Mouse (Mus musculus) forebrain, embryonic 11.5 days (tissue): Measurements from ENCODE around the gene Pip4k2a. TPM values are rescaled to one million over a fixed set of nuclear protein-coding genes. Genes with fewer than 3 reads are reported as not detected.

Source experiments
- ATAC-seq: fragments of 200-750 bp; cut with Nextera tagmentation; replicated peaks from 2 replicates; pipeline ENCODE4 v1.8.0; 2017; ENCODE audit warnings: moderate TSS enrichment; ENCODE audit not compliant: low FRiP score
- DNase-seq: peaks from one replicate; pipeline ENCODE4 v3.0.0-alpha.2; 2017; ENCODE audit warnings: low spot score
- H3K27ac ChIP-seq: fragments of 300-500 bp; sonication (generic); 2 replicates; pipeline ENCODE4 v1.5.1; 2014; ENCODE audit warnings: low read depth, low read length
- H3K27me3 ChIP-seq: fragments of 300-500 bp; sonication (generic); 2 replicates; pipeline ENCODE4 v1.6.1; 2014; ENCODE audit warnings: mild to moderate bottlenecking, low read length, mixed read lengths; ENCODE audit not compliant: control insufficient read depth, insufficient read depth
- H3K36me3 ChIP-seq: fragments of 300-500 bp; sonication (generic); 2 replicates; pipeline ENCODE4 v1.6.1; 2014; ENCODE audit warnings: mild to moderate bottlenecking, low read length, moderate library complexity, mixed read lengths; ENCODE audit not compliant: control insufficient read depth, insufficient read depth
- H3K4me1 ChIP-seq: fragments of 300-500 bp; sonication (generic); replicated peaks from 2 replicates; pipeline ENCODE4 v1.6.1; 2014; ENCODE audit warnings: low read length, mixed read lengths; ENCODE audit not compliant: control insufficient read depth, insufficient read depth
- H3K4me2 ChIP-seq: fragments of 300-500 bp; sonication (generic); 2 replicates; pipeline ENCODE4 v1.6.1; 2014; ENCODE audit warnings: low read depth, mild to moderate bottlenecking, low read length, moderate library complexity, mixed read lengths; ENCODE audit not compliant: severe bottlenecking
- H3K4me3 ChIP-seq: fragments of 300-500 bp; sonication (generic); 2 replicates; pipeline ENCODE4 v1.5.1; 2014; ENCODE audit warnings: low read depth, low read length
- H3K9ac ChIP-seq: fragments of 300-500 bp; sonication (generic); 2 replicates; pipeline ENCODE4 v1.6.1; 2014; ENCODE audit warnings: low read length
- H3K9me3 ChIP-seq: fragments of 300-500 bp; sonication (generic); 2 replicates; pipeline ENCODE4 v1.6.1; 2016; ENCODE audit warnings: low read length, mixed read lengths; ENCODE audit not compliant: control insufficient read depth
- WGBS: fragments of 180-500 bp; shearing (Covaris S2); extraction: QIAGEN DNeasy Blood & Tissue Kit; methylation state at CpG from one replicate; pipeline ENCODE4 v1.1.7; 2014; 5-methylcytosine and 5-hydroxymethylcytosine counted together
- polyA plus RNA-seq: library from polyadenylated mRNA; unstranded; fragments of >200 nt; fragmentation: Nextera tagmentation; extraction: Ambion mirVana; gene quantifications from 2 replicates; pipeline ENCODE4 v1.2.1, GENCODE M21; 2014

The Pip4k2a gene
- polyA plus RNA-seq, 1 experiment from 2014 or later, result 9.2 TPM

DNA sequence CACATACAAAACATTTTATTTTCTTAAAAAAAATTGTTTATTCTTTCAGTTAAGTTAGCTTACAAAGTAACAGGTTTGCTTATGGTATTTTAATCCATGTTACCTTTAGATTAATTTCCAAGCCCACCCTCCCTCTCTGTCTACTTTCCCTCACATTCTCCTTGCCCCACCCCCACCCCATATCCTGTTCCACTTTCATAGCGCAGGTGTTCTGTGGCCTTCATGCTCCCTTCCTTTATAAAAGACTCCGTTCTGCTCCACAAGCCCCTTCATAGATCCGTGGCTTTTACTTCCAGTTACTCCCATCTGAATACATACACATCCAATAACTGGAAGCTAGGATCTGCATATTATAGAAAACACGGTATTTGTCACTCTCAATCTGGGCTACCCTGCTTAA, 9.7 kb upstream of the Pip4k2a start:
- 82% methylated on average over 4 of the region's 4 CpGs for WGBS
- H3K4me3 ChIP-seq, result no peak overlapping the region

DNA sequence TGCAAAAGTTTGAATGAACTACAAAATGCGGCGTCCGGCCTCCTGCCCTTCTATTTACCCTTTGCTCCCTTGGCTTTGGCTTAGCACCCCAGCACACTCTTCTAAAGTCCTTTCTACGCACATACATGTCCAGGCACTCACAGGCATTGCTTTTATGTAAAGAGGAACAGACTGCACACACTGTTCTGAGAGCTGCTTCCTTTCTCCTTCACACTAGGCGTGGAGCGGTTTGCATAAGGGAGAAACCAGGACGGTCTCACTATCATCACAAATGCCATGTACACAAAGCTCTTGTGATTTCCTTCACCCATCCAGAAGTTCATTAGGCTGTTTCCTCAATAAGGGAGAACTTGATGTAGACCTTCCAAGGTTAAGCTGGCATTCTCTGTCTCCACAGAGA, 8.2 kb upstream of the Pip4k2a start:
- 85% methylated on average over 7 of the region's 7 CpGs for WGBS
- H3K4me1 ChIP-seq, result no peaks in the 10 kb centered on the region
- H3K4me2 ChIP-seq, result no peak overlapping the region
- H3K9ac ChIP-seq, result no peak overlapping the region
- no peaks in the 10 kb centered on the region; the same call in 1 of the 2 replicates for H3K27me3 ChIP-seq
- ATAC-seq (no peak), DNase-seq (no peak)
- H3K36me3 ChIP-seq, result no peaks in the 10 kb centered on the region
- no peak overlapping the region for H3K4me3 ChIP-seq
- H3K27ac ChIP-seq, result no peak overlapping the region
- no peaks in the 10 kb centered on the region for H3K9me3 ChIP-seq

More for the DNA sequence above, 9.7 kb upstream of the Pip4k2a start:
- Histone ChIP-seq H3K4me1 (no peaks in the 10 kb centered on the region), H3K9ac (no peak overlapping the region), H3K27me3 (no peaks in the 10 kb centered on the region; the same call in 1 of the 2 replicates), H3K4me2 (no peak overlapping the region), H3K27ac (no peak overlapping the region), H3K9me3 (no peaks in the 10 kb centered on the region), H3K36me3 (no peaks in the 10 kb centered on the region)
- no peak for DNase-seq
- ATAC-seq, result no peak

DNA sequence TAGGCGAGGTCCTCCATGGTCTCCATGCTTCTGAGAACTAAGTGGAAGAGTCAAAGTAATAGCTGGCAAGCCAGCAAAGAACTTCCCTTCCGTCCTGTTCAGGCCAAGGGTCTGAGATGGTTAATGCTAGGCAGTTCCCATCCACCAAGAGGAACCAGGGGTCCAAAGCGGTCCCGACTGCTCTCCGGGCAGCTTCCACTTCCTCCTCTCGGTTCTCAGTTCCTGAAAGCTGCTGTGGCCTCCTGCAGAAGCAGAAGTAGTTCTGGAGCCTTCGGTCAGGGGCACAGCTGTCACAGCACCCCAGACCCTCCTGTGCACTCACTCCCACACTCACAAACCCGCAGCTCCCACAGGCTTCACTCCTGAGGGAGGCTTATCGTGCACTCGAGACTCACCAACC, 6.9 kb upstream of the Pip4k2a start:
- H3K27me3 ChIP-seq, result no peaks in the 10 kb centered on the region; the same call in 1 of the 2 replicates
- DNase-seq, result no peak
- WGBS, result 81% methylated on average over 10 of the region's 10 CpGs

DNA sequence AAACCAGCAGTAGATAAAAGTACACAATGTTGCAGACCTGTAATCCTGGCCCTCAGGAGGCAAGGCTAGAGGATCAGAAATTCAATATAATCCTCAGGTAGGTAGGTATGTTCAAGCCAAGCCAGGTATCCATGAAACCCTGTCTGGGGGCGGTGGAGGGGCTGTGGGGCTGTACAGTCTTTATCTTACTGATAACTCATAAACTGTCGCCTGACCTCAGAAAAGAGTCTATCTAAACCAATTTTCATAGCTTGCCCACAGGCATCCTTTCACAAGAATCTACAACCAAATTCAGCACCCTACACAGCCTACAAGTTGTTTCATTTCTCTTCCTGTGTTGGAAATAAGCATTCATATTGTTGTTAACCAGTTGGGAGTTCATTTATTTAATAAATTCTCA, 1.5 kb upstream of the Pip4k2a start:
- no peaks in the 10 kb centered on the region for H3K36me3 ChIP-seq
- no peak overlapping the region for H3K27ac ChIP-seq
- 0 out of 2 replicates have a peak, but pooled peaks cover 2% of the 10 kb centered on the region for H3K27me3 ChIP-seq
- no peaks in the 10 kb centered on the region for H3K9me3 ChIP-seq
- peaks cover 10% of the 10 kb centered on the region for H3K4me1 ChIP-seq
- WGBS, result 80% methylated on average over 2 of the region's 2 CpGs
- DNase-seq (no peak), ATAC-seq (no peak)
- H3K4me2 ChIP-seq, result no peak overlapping the region
- no peak overlapping the region for H3K9ac ChIP-seq
- H3K4me3 ChIP-seq, result no peak overlapping the region

More for the DNA sequence above, 6.9 kb upstream of the Pip4k2a start:
- Histone ChIP-seq H3K27ac (no peak overlapping the region), H3K4me2 (no peak overlapping the region), H3K9ac (no peak overlapping the region), H3K9me3 (no peaks in the 10 kb centered on the region), H3K36me3 (no peaks in the 10 kb centered on the region), H3K4me3 (no peak overlapping the region), H3K4me1 (no peaks in the 10 kb centered on the region)
- ATAC-seq, result no peak

GRCm38 (mm10) chr2:18997387-18997971, 447 bp downstream of the Pip4k2a start:
- H3K9me3 ChIP-seq, result no peaks in the 10 kb centered on the region
- DNase-seq (no peak), ATAC-seq (peak; percentile 78)
- H3K4me2 ChIP-seq, result peak overlapping the region; percentile 99
- H3K4me1 ChIP-seq, result peaks cover 10% of the 10 kb centered on the region
- peak overlapping the region; percentile 86 for H3K27ac ChIP-seq
- peak overlapping the region; percentile 86 for H3K9ac ChIP-seq
- no peaks in the 10 kb centered on the region for H3K36me3 ChIP-seq
- 0 out of 2 replicates have a peak, but pooled peaks cover 2% of the 10 kb centered on the region for H3K27me3 ChIP-seq
- peak overlapping the region; percentile 69 for H3K4me3 ChIP-seq
- WGBS, result under 1% methylated on average over 42 of the region's 46 CpGs

- H3K27ac ChIP-seq, result no peak overlapping the region
- no peak for ATAC-seq
- H3K9ac ChIP-seq, result peak overlapping the region; percentile 86
- DNase-seq, result peak; percentile 62
- 0 out of 2 replicates have a peak, but pooled peaks cover 2% of the 10 kb centered on the region for H3K27me3 ChIP-seq
- H3K36me3 ChIP-seq, result no peaks in the 10 kb centered on the region
- under 1% methylated on average over 25 of the region's 25 CpGs for WGBS
- peak overlapping the region; percentile 69 for H3K4me3 ChIP-seq
- H3K4me1 ChIP-seq, result peaks cover 10% of the 10 kb centered on the region
- peak overlapping the region; percentile 99 for H3K4me2 ChIP-seq
- H3K9me3 ChIP-seq, result 0 out of 2 replicates have a peak, but pooled peaks cover 2% of the 10 kb centered on the region
These were observed 1.3 kb downstream of the Pip4k2a start for GRCm38 (mm10) chr2:18996451-18997211.

GRCm38 (mm10) chr2:18992512-18993510, 5.1 kb downstream of the Pip4k2a start:
- H3K9me3 ChIP-seq, result 0 out of 2 replicates have a peak, but pooled peaks cover 4% of the 10 kb centered on the region
- DNase-seq (no peak), ATAC-seq (no peak)
- H3K27ac ChIP-seq, result no peak overlapping the region
- no peak overlapping the region for H3K4me3 ChIP-seq
- 84% methylated on average over 7 of the region's 7 CpGs for WGBS
- H3K36me3 ChIP-seq, result no peaks in the 10 kb centered on the region
- H3K4me2 ChIP-seq, result no peak overlapping the region
- 0 out of 2 replicates have a peak, but pooled peaks cover 2% of the 10 kb centered on the region for H3K27me3 ChIP-seq
- no peak overlapping the region for H3K9ac ChIP-seq
- peaks cover 10% of the 10 kb centered on the region for H3K4me1 ChIP-seq

- no peak for DNase-seq
- 86% methylated on average over 3 of the region's 3 CpGs for WGBS
- no peaks in the 10 kb centered on the region for H3K36me3 ChIP-seq
These were observed 9.0 kb downstream of the Pip4k2a start for GRCm38 (mm10) chr2:18988885-18989284.

More at GRCm38 (mm10) chr2:18988885-18989284, 9.0 kb downstream of the Pip4k2a start:
- ATAC-seq, result no peak
- H3K9me3 ChIP-seq, result 0 out of 2 replicates have a peak, but pooled peaks cover 4% of the 10 kb centered on the region
- no peak overlapping the region for H3K4me3 ChIP-seq
- H3K27ac ChIP-seq, result no peak overlapping the region
- no peak overlapping the region for H3K9ac ChIP-seq
- no peaks in the 10 kb centered on the region for H3K27me3 ChIP-seq
- H3K4me1 ChIP-seq, result no peaks in the 10 kb centered on the region
- H3K4me2 ChIP-seq, result no peak overlapping the region
